Mouse (Mus musculus): Measurements from ENCODE around the gene 9530003J23Rik.
"Not testable (repeated sequence)": the region's sequence is repeated elsewhere in the genome, so short reads cannot be mapped to it uniquely, and the experiment has no call there.

The 9530003J23Rik gene

GRCm38 (mm10) chr10:117225094-117225493 lies 13.4 kb downstream of the 9530003J23Rik start:
- DNase-seq (ENCODE audit: low spot score), result no peak

- DNase-seq (ENCODE audit: low spot score), result peak; percentile 96
Observed at GRCm38 (mm10) chr10:117224102-117224990, 14.2 kb downstream of the 9530003J23Rik start, which contains the start of gene Yeats4. Gene Yeats4 (minus strand): TSS chr10:117224507.

- DNase-seq (ENCODE audit: low spot score), result no peak
Observed at GRCm38 (mm10) chr10:117223758-117224101, 14.8 kb downstream of the 9530003J23Rik start.

DNA sequence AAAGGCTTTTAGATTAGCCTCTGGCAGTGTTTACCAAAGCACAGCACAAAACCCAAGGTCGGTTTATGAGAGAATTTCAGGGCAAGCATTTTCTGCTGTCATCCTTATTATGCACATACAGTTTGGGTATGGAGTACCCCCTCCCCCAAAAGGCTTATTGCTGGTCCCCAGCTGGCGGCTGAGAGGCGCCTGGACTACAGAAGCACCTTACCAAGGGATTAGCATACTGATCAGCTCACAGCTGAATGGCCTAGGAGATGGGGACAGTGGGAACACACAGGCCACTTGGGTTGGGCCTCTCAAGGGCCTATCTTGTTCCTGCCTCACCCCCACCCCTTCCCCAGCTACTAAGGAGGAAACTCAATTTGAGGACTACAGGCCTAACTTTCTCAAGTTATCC lies 15.7 kb downstream of the 9530003J23Rik start:
- no peak for DNase-seq (ENCODE audit: low spot score)

DNA sequence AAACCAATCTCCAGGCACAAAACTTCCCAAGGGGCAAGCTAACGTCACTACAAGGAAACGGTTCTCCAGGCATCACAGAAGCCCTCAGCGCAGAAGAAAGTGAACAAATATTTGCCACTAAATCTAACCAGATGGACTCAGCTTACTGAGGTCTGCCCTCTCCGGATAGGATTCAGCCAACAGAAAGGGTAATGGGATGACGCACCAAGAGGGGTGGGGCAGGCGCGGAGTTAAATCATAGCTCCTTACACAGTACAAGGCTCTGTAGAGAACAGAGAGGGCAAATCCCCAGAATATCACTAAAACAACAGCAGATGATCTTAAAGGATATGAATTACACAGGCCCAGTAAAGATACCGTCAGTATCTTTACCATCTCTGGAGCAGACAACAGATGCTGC lies 20.2 kb downstream of the 9530003J23Rik start:
- DNase-seq (ENCODE audit: low spot score), result no peak

DNA sequence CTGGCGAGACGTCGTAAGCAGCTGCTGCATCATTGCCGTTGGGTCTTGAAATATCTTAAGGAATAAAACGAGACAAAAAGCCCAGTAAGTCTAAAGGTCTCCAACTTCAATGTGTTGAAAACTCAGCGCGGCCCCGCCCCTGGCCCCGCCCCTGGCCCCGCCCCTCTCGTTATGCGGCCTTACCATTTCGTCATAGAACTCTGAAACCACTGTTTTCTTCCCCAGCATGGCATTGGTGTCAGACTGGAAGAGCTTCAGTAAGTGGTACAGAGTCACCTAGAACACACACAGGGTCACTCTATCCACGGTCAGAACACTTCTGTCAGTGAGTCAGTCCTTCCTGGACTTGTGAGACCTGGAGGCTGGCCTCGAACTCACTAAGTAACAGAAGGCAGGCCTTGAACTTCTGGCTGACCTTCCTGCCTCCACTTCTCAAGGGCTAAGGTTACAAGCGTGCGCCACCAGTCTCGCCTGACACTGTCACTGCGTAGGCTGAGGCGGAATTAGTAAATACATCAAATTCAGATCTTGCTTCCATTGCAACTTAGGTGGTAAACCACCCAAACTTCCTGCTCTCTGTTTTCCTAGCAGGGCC lies 21.2 kb downstream of the 9530003J23Rik start:
- DNase-seq (ENCODE audit: low spot score), result no peak

DNA sequence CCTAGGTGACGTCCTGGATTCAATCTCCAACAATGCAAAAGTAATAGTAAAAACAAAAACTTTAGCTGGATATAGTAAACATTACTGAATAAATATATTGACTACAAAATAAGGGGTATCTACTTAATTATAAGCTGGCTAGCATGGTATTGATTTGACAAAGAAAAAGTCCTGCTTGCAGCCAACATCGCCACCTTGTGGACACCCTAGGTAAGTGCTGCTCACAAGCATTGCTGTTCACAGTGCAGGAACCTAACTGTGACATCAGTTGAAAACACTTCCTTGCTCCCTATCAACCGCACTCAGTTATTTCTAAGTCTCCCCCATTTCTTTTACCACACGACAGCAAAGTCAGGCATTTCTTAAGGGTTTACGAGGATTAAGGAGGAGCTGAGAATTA lies 21.7 kb downstream of the 9530003J23Rik start:
- DNase-seq (ENCODE audit: low spot score), result peak; percentile 41

GRCm38 (mm10) chr10:117216132-117216495 lies 22.4 kb downstream of the 9530003J23Rik start:
- no peak for DNase-seq (ENCODE audit: low spot score)

- DNase-seq (ENCODE audit: low spot score), result no peak
Observed at GRCm38 (mm10) chr10:117215409-117216131, 22.9 kb downstream of the 9530003J23Rik start.

DNA sequence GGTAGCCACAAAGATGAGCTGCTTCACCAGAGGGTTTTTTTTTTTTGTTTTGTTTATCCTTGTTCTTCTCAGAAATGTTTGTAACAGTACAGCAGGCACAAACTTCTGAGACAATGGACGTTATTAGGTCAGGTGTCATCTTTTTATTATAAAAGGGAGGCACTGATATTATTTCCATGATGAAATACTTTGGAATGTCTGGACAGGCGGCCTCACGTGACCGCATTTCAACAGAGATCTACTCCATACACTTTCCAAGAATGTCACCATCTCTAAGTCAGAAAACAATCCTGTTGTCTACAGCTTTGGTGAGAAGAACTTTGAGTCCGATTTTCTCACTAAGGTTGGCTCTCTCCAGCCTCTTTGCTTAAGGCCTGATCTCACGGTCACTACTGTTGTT lies 27.5 kb downstream of the 9530003J23Rik start:
- DNase-seq (ENCODE audit: low spot score), result no peak

DNA sequence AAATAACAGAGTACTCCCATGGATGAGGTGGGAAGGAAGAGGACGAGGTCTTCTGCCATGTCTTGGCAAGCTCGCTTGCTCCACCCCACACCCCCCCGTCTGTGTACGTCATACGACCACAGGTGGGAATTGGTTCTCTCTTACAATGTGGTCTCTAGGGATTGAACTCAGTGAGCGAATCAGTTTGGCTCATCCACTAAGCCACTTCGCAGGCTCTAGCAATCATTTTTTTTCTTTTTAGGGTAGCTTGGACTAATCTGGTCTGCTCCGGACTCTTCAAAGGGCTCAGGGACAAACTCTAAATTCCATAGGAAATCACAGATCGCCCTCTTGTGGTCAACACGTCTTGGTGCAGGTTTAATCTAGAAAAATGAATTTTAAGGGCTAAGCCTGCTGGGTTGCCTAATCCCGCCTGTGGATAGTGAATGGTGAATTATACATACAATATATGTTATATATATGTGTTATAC lies 29.0 kb downstream of the 9530003J23Rik start:
- peak; percentile 34 for DNase-seq (ENCODE audit: low spot score)

GRCm38 (mm10) chr10:117208787-117209186 lies 29.7 kb downstream of the 9530003J23Rik start:
- DNase-seq (ENCODE audit: low spot score), result not testable (repeated sequence)

GRCm38 (mm10) chr10:117208221-117208620 lies 30.3 kb downstream of the 9530003J23Rik start:
- DNase-seq (ENCODE audit: low spot score), result no peak

- no peak for DNase-seq (ENCODE audit: low spot score)
Observed at GRCm38 (mm10) chr10:117206070-117206469, 32.4 kb downstream of the 9530003J23Rik start.

DNA sequence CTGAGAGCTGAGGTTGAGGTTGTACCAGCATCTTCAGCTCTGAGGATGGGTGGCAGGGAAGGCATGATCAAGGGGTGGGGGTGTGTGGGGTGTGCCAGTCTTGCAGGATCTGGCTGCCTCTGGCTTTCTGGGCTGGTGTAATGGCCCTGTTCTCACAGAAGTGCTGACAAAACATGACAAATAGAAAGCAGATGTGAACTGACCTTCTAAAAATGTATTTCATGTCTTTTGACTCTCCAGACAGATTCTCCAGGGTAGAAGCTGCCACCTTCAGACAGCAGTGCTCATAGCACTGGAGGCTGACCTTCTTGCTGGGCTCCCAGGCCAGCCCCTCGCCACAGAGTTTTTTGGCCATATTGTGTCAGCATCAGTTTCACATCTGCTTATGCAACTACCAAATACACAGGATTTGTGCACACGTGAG lies 34.9 kb downstream of the 9530003J23Rik start:
- no peak for DNase-seq (ENCODE audit: low spot score)

DNA sequence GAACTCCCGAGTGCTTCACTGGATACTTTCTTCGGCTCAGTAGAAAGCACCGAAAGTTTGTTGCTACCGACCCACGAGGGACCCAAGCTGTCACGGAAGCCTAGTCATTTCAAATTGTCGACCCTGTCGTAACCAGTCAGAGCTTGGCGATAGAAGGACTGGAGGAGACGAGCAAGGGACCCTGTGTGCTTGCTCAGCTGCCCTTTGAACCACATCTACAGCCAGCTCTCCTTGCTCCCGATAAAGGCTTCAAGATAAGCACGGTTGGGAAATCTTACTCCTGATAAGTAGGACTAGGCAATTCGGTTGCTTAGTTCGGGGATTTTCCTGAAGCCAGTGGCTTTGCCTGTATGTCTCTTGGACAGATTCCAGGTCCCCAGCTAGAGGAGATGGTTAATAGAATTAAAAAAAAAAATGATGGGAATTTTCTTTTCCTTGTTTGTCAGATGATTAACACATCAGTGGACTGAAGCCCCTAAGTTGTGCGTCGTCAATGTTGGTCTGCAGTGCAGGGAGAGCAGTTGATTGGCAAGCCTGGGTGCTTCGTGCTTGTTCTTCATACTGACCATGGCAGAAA lies 35.4 kb downstream of the 9530003J23Rik start:
- DNase-seq (ENCODE audit: low spot score), result no peak

GRCm38 (mm10) chr10:117199701-117200100 lies 38.8 kb downstream of the 9530003J23Rik start:
- no peak for DNase-seq (ENCODE audit: low spot score)

DNA sequence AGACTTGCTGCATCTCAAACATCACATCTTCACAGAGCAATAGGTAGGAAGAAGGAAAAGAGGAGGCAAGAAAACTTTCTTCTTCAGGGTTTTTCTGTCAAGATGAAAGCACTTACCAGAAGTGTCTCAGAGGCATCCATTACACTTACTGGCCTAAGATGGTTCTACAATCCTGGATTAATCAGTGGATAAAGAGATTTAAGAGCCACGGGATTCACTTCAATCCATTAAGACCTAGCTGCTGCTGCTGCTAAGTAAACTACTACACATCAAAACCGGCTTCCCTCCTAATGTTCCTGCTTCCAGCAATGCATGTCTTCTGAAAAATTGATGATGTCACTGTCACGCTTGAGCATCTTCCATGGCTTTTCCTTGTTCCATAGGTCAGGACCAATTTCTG lies 41.8 kb downstream of the 9530003J23Rik start:
- no peak for DNase-seq (ENCODE audit: low spot score)

GRCm38 (mm10) chr10:117195748-117196147 lies 42.8 kb downstream of the 9530003J23Rik start:
- DNase-seq (ENCODE audit: low spot score), result no peak

- DNase-seq (ENCODE audit: low spot score), result no peak
Observed at GRCm38 (mm10) chr10:117195005-117195404, 43.5 kb downstream of the 9530003J23Rik start.

GRCm38 (mm10) chr10:117193364-117193763 lies 45.1 kb downstream of the 9530003J23Rik start:
- no peak for DNase-seq (ENCODE audit: low spot score)

- no peak for DNase-seq (ENCODE audit: low spot score)
Observed at GRCm38 (mm10) chr10:117185399-117186089, 53.0 kb downstream of the 9530003J23Rik start.
